Mouse (Mus musculus) thymus, adult 18-20 months (tissue): ENCODE measurements around the gene Ostm1.

Experiments
- DNase-seq, 2 experiments: peaks; one replicate each; pipeline ENCODE4 v3.0.0; 2022; ENCODE audit warnings: mixed read lengths in 2 of 2

The Ostm1 gene

DNA sequence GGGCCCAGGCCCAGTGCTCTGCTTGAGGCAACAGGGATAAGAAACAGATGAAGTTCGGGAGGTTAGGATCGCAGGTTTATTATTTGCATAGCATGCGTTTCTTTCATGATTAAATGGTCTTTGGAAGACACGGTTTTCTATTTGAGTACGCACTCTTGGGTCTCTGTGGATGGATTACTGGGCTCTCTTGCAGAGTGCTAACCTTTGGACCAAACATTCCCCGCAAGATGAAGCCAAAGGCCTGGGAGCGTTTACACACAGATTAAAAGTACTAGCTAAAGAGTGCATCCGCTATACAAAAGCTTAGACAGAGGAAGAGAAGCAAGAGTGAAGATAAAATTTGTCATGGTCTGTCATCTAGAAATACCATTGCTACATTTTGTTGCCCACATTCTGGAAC lies 98.8 kb downstream of the Ostm1 start:
- no peak for DNase-seq

DNA sequence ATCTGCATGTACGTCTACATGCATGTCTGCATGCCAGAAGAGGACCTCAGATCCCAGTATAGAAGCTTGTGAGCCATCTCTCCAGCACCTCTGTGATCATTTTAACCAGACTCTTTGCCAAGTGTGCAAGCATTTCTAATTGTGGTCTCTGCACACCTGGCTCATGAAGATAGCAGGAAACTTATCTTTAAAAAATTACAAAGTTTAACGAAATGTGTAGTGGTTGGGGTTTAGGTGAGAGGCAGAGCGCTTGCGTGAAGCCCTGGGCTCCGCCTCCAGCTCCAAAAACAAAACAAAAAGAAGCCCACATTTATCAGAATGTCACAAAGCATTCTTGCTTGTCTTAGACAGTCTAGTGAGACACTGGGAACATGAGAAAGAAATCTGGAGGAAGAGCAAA lies 104.3 kb downstream of the Ostm1 start:
- no peak for DNase-seq

DNA sequence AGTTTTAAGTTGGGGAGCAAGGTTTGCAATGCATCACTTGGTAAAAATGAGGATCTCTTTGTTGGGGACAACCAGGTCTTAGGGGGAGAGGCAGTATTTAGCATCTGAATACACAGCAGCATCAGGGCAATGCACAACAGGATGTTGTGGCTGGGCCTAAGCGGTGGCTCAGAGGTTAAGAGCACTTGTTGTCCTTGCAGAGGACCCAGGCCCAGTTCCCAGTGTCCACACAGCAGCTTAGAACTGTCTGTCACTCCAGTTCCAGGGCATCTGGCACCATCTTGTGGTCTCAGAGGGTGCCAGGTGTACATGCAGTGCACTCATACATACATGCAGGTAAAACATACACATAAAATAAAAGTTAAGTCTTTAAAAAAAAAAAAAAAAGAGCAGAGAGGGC lies 106.1 kb downstream of the Ostm1 start:
- no peak for DNase-seq

DNA sequence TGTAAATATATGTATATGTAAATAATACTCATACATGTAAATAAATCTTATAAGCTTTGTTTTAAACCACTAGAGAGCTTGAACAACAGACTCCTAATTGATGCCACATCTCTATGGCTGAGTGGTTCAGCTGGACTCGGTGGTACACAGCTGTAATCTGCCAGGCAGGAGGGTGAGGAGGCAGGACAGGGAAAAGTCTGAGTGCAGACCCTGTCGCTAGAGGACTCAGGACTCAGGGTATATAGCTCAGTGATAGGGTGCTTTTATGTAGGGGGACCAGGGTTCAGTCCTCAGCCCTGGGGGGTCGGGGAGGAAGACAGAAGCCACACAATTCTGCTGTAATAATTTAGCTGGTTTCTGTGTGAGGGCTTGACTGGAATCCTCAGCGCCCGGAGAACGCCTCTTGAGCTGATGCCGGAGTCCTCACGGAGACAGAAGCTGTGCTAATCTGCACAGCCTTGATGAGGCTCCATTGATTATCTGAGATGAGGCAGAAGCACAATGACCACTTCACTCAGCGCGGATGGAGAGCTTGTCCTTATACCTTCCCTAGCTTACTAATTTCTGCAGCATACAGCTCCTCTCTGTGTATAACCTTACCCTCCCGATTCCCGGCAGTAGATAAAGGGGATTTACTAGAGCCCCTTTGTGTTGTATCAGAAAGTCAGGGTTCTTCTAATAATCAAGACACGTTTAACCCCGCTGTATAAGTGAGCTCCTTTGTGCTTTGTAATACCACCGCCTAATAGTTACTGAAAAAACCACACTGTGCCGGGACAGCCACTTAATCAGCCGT lies 106.8 kb downstream of the Ostm1 start:
- no peak for DNase-seq

DNA sequence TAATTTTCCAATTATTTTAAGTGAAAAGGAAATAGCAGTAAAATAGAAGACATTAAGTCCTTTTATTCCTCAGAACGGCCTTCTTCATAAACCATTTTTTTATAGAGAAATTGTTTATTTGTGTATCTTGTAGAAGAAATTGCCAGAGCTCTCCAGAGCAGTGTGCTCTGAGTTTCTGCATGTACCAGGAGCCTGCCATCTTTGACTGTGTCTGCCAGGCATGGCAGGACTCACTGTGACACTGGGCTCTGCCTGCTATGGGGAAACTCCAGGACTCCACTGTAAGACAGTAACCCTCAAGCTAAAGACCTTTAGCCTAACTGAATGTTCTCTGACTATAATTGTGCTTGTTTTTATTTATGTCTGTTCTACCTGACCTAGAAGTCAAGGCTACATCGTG lies 107.4 kb downstream of the Ostm1 start:
- DNase-seq = no peak

DNA sequence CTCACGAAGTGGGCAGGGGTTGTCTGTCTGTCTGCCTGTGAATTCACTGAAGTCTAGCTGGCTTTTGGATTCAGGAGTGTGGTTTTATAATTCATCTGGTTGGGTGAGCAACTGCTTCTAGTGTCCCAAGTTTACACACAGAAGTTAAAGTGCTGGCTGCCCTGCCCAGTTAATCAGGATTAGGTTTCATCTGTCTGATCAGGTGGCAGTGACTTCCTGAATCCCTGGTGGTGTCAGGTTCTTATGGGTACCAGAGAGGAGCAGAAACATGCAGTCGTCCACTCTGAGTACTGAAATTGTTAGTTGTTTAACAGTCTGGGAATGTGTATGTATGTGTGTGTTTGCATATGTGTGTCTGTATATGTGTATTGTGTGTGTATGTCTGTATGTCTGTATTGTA lies 108.5 kb downstream of the Ostm1 start:
- no peak for DNase-seq

DNA sequence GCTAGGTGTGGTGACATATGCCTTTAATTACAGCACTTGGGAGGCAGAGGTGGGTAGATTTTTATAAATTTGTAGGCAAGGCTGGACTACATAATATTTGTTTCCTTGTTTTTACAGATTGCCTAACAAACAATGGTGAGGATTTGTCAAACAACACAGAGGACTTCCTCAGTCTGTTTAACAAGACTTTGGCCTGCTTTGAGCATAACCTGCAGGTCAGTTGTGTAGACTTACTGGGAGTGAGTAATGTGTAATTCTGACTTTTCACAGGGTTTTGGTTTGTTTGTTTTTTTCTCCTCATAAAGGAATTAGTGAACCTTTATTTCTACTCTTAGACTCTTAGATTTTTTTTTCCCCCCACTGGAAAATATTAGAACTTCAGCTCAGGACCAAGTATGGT lies 109.2 kb downstream of the Ostm1 start:
- DNase-seq = no peak

DNA sequence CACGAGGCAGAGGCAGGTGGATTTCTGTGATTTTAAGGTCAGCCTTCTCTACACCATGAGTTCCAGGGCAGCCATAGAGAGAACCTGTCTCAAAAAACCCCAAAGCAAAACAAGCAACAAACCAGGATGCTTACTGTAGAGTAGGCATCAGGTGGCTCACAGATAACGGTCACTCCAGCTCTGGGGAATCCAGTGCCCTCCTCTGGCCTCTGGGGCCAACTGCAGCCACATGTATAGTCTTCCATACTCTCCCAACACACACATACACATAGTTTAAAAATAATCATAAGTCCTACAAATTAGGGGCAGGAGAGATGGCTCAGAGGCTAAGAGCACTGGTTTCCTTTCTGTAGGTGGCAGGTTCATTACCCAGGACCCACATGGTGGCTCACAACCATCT lies 109.9 kb downstream of the Ostm1 start:
- no peak for DNase-seq

DNA sequence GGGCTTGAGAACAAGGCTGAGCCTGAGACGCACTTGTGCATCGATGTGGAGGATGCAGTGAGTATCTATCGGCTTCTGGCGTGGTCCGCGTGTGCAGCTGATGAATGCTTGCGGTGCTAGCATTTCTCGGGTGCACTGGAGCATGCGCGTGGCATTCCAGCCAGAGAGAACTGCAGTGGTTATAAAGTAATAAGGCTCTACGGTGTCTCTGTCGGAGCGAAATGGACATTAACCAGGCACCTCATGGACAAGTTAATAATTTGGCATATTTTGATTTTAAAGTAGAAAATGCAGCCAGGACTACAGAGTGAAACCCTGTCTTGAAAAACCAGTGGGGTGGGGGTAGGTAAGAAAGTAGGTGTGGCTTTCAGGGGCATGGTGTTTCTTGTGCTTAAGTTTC lies 112.7 kb downstream of the Ostm1 start:
- no peak for DNase-seq

DNA sequence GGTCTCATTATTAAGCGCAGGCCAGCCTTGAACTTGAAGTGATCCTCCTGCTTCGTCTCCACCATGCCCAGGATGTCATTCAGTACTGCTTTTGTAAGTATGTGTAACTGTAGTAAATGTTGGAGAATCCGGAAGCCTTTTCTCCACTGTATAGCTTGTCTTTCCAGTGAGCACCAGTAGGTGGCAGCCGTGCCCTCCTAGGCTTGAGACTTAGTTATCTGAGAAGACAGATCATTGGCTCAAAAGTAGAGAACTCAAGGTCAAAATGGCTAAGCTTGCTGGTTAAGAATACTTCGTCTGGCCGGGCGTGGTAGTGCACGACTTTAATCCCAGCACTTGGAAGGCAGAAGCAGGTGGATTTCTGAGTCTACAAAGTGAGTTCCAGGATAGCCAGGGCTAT lies 113.4 kb downstream of the Ostm1 start:
- DNase-seq = peak; percentile 63 to 76

DNA sequence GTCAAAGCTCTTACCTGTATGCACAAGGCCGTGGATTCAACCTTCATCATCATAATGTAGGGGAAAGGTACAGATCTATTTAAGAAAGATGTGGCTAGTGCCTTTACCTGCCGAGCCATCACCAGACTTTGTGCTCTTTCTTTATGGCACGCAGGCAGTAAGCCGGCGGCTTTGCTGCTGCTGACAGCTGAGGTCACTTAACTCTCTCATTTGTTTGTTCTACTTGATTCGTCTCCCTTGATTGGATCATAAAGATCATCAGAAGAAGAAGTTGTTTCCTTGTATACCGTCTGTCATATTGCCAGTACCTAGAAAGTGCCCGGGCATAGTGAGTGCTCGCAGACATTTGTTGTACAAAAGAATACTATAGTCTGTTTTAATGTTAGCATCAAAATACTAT lies 114.8 kb downstream of the Ostm1 start:
- DNase-seq = no peak

DNA sequence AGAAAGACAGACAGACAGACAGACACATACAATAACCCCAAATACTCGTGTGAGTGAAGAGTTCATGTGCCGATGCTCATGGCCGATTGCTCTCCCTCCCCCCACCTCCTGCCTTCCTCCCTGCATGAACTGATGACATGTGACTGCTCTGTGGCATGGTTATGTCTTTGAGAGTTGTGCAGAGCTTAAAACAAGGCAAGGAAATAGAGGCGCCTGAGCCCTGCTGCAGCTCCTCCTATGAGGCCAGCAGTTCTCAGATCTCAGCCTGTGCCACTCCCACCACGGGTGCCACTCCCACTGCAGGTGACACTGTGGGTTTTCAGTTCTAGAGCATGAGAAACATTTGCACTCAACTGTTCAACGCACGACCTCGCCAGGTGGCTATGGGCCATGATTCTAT lies 115.4 kb downstream of the Ostm1 start:
- DNase-seq = peak; percentile 89 to 95

DNA sequence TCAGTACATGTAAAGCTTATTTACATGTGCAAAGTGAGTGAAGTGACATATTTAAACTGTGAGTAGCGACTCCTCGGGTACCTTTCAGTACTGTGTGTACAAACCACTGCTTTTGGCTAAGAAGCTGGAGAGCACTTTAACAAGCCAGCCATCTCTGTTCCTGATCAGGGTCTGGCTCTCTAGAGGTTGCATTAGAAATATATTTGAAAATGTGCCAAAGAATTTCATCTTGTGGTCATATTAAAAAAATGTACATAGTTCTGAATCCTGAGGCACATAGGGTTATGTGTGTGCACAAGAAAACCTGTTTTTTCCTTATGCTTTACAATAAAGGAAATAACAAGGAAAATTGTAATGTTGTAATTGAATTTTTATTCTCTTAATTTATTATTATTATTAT lies 118.5 kb downstream of the Ostm1 start:
- DNase-seq = no peak

DNA sequence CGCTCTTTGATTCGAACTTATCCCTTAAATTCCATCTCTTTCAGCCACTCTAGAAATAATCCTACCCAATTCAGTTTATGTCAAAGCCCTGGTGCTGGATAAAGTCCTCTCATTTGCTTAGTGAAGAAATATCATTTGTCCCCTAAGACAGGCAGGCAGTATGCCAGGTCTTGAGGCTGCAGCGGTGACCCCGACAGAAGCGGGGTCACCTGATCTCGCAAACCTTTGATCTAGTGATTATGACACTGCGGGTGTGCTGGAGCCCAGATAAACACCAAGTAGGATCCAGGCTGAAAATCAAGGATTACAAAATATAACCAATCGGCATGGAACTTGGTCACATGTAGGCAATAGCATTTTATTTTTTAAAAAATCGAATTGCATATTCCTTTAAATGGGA lies 131.1 kb downstream of the Ostm1 start:
- no peak for DNase-seq

DNA sequence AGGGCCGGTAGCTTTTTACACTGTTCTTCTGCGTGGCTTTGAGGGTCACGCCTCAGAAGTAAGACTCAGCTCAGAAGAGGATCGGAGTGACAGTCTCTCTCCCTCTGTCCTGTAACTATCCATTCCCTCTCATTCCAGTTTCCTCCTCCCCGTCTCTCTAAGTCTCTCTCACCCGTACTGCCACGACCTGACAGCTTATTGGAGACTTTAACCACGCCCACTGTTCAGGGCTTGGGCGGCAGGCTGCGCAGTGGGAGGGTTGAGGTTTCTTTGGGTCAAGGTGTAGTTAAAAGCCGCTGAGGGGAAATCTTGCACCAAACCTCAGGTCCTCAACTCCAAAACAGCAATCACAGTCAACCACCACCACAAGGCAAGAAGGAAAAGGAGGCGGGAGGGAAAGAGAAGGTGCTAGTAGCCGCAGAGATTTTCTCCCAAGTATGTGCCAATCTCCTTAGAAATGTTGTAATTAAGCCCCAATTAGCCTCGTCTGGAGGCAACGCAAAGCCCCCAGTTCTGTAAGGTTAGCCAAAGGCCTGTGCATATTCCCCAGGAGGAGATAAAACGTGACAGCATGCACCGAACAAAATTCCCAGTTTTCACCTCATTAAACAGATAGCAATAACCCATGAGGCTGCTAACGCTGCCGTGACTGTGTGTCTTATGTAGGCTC lies 131.9 kb downstream of the Ostm1 start:
- no peak for DNase-seq

DNA sequence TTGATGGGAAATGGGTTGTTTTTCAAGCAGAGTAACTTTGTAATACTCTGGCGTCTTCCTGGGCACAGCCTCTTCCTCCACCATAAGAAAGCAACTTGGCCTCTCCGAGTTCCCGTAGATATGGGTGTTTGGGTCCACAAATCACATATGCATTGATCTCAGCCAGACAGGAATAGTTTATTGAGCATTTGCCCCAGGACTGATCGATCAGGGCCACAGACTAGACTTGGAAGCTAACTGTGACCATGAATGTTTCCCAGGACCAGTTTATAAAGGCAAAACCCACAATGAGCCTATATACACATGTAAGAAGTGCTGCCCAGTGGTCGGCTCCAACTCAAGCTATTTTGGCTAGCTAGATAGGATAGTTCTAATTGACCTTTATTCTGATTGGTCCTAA lies 138.5 kb downstream of the Ostm1 start:
- DNase-seq = no peak

DNA sequence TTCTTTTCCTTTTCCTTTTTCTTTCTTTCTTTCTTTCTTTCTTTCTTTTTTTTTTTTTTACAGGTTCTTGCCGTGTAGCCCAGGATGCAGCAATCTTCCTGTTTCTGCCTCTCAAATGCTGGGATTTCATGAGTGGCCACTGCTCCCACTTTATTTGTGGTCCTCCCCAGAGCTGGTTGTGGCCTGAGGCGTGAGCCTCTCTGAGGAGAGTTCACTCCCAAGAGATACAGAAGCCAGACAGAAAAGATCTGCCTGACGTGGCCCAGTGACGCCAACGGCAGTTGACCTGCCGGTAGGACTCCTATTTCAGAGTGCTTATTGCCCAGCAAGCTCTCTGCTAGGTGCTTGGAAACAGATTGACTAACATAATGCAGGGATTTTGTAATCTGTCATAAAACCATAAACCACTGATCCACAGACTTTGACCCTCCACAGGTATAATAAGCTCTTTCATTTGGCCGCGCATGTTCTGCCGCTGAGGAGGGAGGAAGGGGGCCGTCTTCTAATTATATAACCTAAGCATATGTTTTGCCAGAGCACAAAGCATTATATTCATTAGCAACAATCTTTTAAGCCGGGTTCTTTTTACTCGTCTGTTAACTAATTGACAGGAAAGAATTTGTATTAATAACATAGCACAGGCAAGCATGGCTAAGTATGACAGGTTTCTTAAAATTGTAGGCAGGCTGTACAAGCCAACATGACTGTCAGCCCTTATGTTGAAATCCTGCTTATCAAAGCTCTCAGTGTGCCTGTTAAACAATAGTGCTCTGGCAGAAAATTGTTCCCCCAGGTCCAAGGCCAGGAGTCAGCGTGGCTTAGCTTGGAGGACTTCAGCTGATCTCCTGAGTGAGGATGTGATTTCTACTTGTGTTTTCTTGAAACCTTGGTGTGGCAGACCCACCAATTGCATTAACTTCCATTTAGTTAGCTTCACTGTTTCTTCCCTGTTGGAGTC lies 139.9 kb downstream of the Ostm1 start:
- no peak for DNase-seq

DNA sequence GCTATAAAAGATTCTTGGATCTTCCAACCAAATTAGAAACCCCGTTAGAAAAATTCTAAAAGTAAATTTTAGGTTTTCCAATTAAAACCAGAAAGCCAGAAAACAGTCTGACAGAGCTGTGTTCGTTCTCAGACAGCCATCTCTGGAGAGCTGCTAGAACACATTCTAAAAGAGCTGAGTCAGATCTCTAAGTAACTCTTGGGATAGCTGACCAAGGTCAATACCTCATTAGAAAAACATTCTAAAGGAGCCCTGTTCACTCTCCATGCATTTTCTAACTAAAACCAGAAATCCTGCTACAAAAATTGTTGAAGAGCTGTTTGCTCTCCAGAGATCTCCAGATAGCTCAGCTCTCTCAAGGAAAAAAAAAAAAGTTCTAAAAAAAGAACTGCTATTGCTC lies 146.0 kb downstream of the Ostm1 start:
- DNase-seq = no peak

DNA sequence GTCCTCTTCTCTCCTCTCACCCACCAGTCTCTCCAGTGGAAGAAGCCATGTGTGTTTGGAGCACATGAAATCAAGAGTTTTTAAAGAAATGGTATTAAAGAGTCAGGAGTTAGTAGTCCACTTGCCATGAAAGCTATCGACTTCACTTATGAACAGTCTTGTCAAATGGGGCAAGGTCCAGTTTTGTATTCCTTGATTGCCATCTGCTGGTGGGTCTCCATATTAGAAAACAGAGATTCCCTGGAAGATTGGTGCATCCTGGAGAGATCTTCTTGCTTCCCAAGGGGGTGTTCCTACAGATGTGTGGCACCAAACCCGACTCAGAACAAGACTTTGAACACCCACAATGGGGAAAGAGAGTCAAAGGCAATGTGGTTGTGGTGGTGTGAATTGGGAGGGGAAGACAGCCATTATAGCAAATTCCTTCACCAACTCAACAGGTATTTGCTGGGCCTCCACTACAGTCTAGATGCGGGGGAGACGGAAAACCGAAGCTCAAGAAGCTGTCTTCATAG lies 151.0 kb downstream of the Ostm1 start:
- peak in 1 of 2 experiments; percentile 11 for DNase-seq

DNA sequence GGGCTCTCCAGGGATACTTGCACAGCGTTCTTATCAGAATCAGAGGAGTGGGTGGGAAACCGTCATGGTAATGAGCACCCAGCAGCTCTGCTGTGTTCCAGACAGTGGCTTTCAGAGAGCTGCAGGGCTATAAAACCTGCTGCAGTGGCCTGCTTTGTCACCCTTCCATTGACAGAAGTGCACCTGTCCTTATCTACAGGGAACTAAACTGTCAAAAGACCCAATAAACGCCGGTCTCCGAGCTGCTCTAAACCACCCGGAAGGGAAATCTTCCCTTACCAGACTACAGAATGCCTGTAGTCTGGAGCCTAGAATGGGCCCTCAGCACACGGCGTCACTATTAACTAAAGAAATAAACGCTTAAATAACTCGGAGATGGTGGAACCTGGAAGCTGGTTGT lies 168.2 kb downstream of the Ostm1 start:
- no peak for DNase-seq
